Mouse (Mus musculus) liver, embryonic 14.5 days (tissue): ENCODE results near the gene Gimd1.

Experiments
- CTCF ChIP-seq: IDR thresholded peaks from 2 replicates; pipeline ENCODE4 v1.5.1; 2016; ENCODE audit warnings: antibody characterized with exemption, low read depth, control low read depth
- EP300 ChIP-seq: IDR thresholded peaks from 2 replicates; pipeline ENCODE4 v1.6.1; 2016; ENCODE audit warnings: antibody characterized with exemption, low read depth

GRCm38 (mm10) chr3:132588146-132588545 is 41.5 kb upstream of the Gimd1 start:
- TF ChIP-seq CTCF (no peak), EP300 (no peak)
